Mouse (Mus musculus) testis, adult 2 months (tissue): ENCODE data around the gene BC005624.

Experiments used
- CTCF ChIP-seq: fragments of 200-500 bp; IDR thresholded peaks from 2 replicates; pipeline ENCODE4 v1.5.1; 2012; ENCODE audit warnings: low read depth, mild to moderate bottlenecking, inconsistent platforms, low read length, moderate library complexity; ENCODE audit not compliant: control insufficient read depth, insufficient read depth, insufficient replicate concordance
- POLR2A ChIP-seq: fragments of 200-500 bp; IDR thresholded peaks from 2 replicates; pipeline ENCODE4 v1.6.1; 2012; ENCODE audit warnings: low read depth, mild to moderate bottlenecking, inconsistent platforms, low read length, moderate library complexity; ENCODE audit not compliant: control insufficient read depth

DNA sequence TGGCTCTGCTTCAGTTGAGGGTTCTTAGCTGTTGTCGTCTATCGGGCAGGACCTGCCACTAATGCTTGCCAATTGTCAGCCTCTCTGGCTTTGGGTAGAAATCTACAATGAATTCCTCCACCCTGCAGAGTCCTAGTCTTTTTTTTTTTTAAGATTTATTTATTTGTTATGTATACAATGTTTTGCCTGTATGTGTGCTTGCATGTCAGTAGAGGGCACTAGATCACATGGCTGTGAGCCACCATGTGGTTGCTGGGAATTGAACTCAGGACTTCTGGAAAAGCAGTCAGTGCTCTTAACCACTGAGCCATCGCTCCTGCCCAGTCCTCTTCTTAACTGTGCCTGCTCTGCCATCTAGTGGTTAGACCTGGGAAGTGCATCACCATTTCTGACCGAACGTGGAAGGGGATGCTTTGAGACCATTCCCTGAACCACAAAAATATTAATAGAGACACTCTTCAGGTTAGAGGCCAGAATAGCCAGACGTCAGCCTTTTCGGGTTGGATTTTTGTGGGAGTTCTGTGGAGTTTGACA lies 48.0 kb downstream of the BC005624 start:
- peak; percentile 84; the same call in 1 of the 2 replicates for TF ChIP-seq CTCF
- TF ChIP-seq POLR2A, result no peak
